Mouse (Mus musculus): ENCODE data around the gene Vmn2r83. TPM values are rescaled to one million over a fixed set of nuclear protein-coding genes. Genes with fewer than 3 reads are reported as not detected.

Gene Vmn2r83
- total and polyA plus RNA-seq, 3 experiments: not detected

GRCm38 (mm10) chr10:79495886-79496285 lies 27.4 kb downstream of the Vmn2r83 start:
- H3K27ac ChIP-seq (ENCODE audit: control insufficient read depth, low read depth, low read length): no peak overlapping the region
- no peaks in the 10 kb centered on the region for H3K4me1 ChIP-seq (ENCODE audit: control insufficient read depth in 1 of 2, insufficient read depth in 2 of 2, low read length in 2 of 2)
- no peaks in the 10 kb centered on the region for H3K79me2 ChIP-seq (ENCODE audit: control insufficient read depth, insufficient read depth, low read length, poor library complexity)
- DNase-seq (ENCODE audit: low read depth, low spot score): no peak
- peaks cover 0 to 6% of the 10 kb centered on the region in 2 experiments; a peak in 3 of 4 replicates for H3K27me3 ChIP-seq (ENCODE audit: control insufficient read depth in 1 of 2, insufficient read depth in 2 of 2, low read length in 2 of 2)
- no peak for TF ChIP-seq MYB (IDR thresholded peaks at IDR 0.05; ENCODE audit: low read depth, low read length)
- no peak for TF ChIP-seq POLR2AphosphoS2 (IDR thresholded peaks at IDR 0.05; ENCODE audit: low read length)
- no peak for TF ChIP-seq EP300 (IDR thresholded peaks at IDR 0.05; ENCODE audit: low read depth in 1 of 2, low read length in 2 of 2)
- no peak for TF ChIP-seq RCOR1 (IDR thresholded peaks at IDR 0.05; ENCODE audit: low read depth, low read length)
- TF ChIP-seq ELF1 (IDR thresholded peaks at IDR 0.05; ENCODE audit: low read depth, low read length): no peak
- no peak for TF ChIP-seq CTCF (IDR thresholded peaks at IDR 0.05 in 2 of 3, conservative IDR thresholded peaks at IDR 0.05 in 1 of 3; ENCODE audit: control insufficient read depth in 1 of 3, insufficient read depth in 1 of 3, low read depth in 2 of 3, low read length in 3 of 3, poor library complexity in 1 of 3, severe bottlenecking in 1 of 3)
- TF ChIP-seq POLR2AphosphoS5 (IDR thresholded peaks at IDR 0.05; ENCODE audit: borderline replicate concordance, low read depth, low read length): no peak
- H3K36me3 ChIP-seq (ENCODE audit: control insufficient read depth in 1 of 2, insufficient read depth in 2 of 2, low read length in 2 of 2): no peaks in the 10 kb centered on the region
- no peak overlapping the region for H3K9ac ChIP-seq (ENCODE audit: control insufficient read depth, low read depth, low read length, poor library complexity, severe bottlenecking)
- H3K9me3 ChIP-seq (replicated peaks; ENCODE audit: insufficient read depth, low read length): no peaks in the 10 kb centered on the region
- H3K4me3 ChIP-seq (ENCODE audit: control insufficient read depth in 1 of 2, insufficient read depth in 1 of 2, low read depth in 2 of 2, low read length in 2 of 2): no peak overlapping the region

GRCm38 (mm10) chr10:79496701-79497288 lies 28.3 kb downstream of the Vmn2r83 start:
- no peak for TF ChIP-seq POLR2AphosphoS5 (IDR thresholded peaks at IDR 0.05; ENCODE audit: borderline replicate concordance, low read depth, low read length)
- no peak for TF ChIP-seq TCF12 (IDR thresholded peaks at IDR 0.05; ENCODE audit: low read depth, low read length)
- no peak for TF ChIP-seq NRF1 (IDR thresholded peaks at IDR 0.05; ENCODE audit: insufficient read depth, low read depth, low read length, poor library complexity, severe bottlenecking)
- TF ChIP-seq CTCF (IDR thresholded peaks at IDR 0.05 in 2 of 3, conservative IDR thresholded peaks at IDR 0.05 in 1 of 3; ENCODE audit: control insufficient read depth in 1 of 3, insufficient read depth in 1 of 3, low read depth in 2 of 3, low read length in 3 of 3, poor library complexity in 1 of 3, severe bottlenecking in 1 of 3): no peak
- no peak for TF ChIP-seq ZMIZ1 (IDR thresholded peaks at IDR 0.05; ENCODE audit: low read depth, low read length)
- TF ChIP-seq TBP (IDR thresholded peaks at IDR 0.05; ENCODE audit: low read depth, low read length): no peak
- no peak for TF ChIP-seq GABPA (IDR thresholded peaks at IDR 0.05; ENCODE audit: low read depth, low read length)
- TF ChIP-seq CHD1 (IDR thresholded peaks at IDR 0.05; ENCODE audit: low read depth, low read length): no peak
- no peak for TF ChIP-seq MEF2A (IDR thresholded peaks at IDR 0.05; ENCODE audit: extremely low read depth, insufficient replicate concordance, low read depth, low read length, poor library complexity, severe bottlenecking)
- no peak for TF ChIP-seq ZKSCAN1 (IDR thresholded peaks at IDR 0.05; ENCODE audit: low read depth, low read length)
- TF ChIP-seq MYB (IDR thresholded peaks at IDR 0.05; ENCODE audit: low read depth, low read length): no peak
- no peak for TF ChIP-seq ZNF384 (IDR thresholded peaks at IDR 0.05; ENCODE audit: low read depth, low read length)
- TF ChIP-seq EP300 (IDR thresholded peaks at IDR 0.05; ENCODE audit: low read depth in 1 of 2, low read length in 2 of 2): no peak
- no peak for TF ChIP-seq SMC3 (IDR thresholded peaks at IDR 0.05; ENCODE audit: low read depth, low read length)
- TF ChIP-seq HCFC1 (IDR thresholded peaks at IDR 0.05; ENCODE audit: low read depth, low read length): no peak
- TF ChIP-seq GATA1 (IDR thresholded peaks at IDR 0.05; ENCODE audit: low read depth, low read length): no peak
- TF ChIP-seq RAD21 (IDR thresholded peaks at IDR 0.05; ENCODE audit: low read depth, low read length): no peak
- TF ChIP-seq JUND (IDR thresholded peaks at IDR 0.05; ENCODE audit: low read depth, low read length): no peak
- Histone ChIP-seq H3K9ac (ENCODE audit: control insufficient read depth, low read depth, low read length, poor library complexity, severe bottlenecking) (no peak overlapping the region), H3K9me3 (replicated peaks; ENCODE audit: insufficient read depth, low read length) (no peaks in the 10 kb centered on the region), H3K4me3 (ENCODE audit: control insufficient read depth in 1 of 2, insufficient read depth in 1 of 2, low read depth in 2 of 2, low read length in 2 of 2) (no peak overlapping the region), H3K36me3 (ENCODE audit: control insufficient read depth in 1 of 2, insufficient read depth in 2 of 2, low read length in 2 of 2) (no peaks in the 10 kb centered on the region), H3K4me1 (ENCODE audit: control insufficient read depth in 1 of 2, insufficient read depth in 2 of 2, low read length in 2 of 2) (no peaks in the 10 kb centered on the region), H3K79me2 (ENCODE audit: control insufficient read depth, insufficient read depth, low read length, poor library complexity) (no peaks in the 10 kb centered on the region), H3K27ac (ENCODE audit: control insufficient read depth, low read depth, low read length) (no peak overlapping the region), H3K27me3 (ENCODE audit: control insufficient read depth in 1 of 2, insufficient read depth in 2 of 2, low read length in 2 of 2) (peaks cover 0 to 9% of the 10 kb centered on the region in 2 experiments; a peak in 3 of 4 replicates)
- DNase-seq (ENCODE audit: low read depth, low spot score): no peak
